Mouse (Mus musculus): ENCODE measurements at regions not wholly inside any gene's neighbourhood (a gene's known extent, or its start where the extent isn't known, plus 50 kb on each side); places are given as distances from the start of the nearest gene placed in this dataset.

- no peak for TF ChIP-seq EP300 (optimal IDR thresholded peaks at IDR 0.05)
- TF ChIP-seq CTCF (IDR thresholded peaks at IDR 0.05; ENCODE audit: low read depth), result no peak
Measured at GRCm38 (mm10) chr13:44484582-44485329, 244.5 kb upstream of the Jarid2 start.

Data from stomach, postnatal 0 days (tissue).